Mouse (Mus musculus) kidney, postnatal 14 days (tissue): ENCODE results near the gene Sesn2.
A peak's percentile ranks its signal among the peaks of the same experiment; 100 is the strongest.
"Not testable (repeated sequence)": the region's sequence is repeated elsewhere in the genome, so short reads cannot be mapped to it uniquely, and the experiment has no call there.

Source experiments
- DNase-seq: peaks from one replicate; pipeline ENCODE4 v3.0.0; 2022; ENCODE audit warnings: mixed read lengths

Gene Sesn2

DNA sequence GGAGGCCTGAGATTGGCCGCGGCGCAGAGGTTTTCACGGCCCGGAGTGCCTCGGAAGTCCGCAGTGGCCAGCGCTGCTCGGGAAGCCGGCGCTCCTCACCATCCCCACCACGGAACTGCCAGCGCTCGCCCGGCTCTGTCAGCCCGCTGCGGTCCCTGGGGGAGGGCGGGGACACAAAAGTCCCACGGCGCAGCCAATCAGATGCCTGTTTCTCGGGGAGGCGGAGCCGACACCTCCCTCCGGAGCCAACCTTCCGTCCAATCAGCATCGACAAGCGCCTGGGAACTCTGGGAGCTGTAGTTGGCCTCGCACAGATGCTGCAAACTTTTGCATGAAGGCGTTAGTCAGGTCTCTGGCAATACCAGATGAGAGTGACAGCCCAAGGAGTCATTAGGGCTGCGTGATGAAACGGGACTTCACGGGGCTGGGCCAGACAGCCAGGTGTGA is at the start of gene Sesn2:
Gene Sesn2 (minus strand): TSS at position 150 of the 447 bp plus-strand sequence.
- peak; percentile 99 for DNase-seq

DNA sequence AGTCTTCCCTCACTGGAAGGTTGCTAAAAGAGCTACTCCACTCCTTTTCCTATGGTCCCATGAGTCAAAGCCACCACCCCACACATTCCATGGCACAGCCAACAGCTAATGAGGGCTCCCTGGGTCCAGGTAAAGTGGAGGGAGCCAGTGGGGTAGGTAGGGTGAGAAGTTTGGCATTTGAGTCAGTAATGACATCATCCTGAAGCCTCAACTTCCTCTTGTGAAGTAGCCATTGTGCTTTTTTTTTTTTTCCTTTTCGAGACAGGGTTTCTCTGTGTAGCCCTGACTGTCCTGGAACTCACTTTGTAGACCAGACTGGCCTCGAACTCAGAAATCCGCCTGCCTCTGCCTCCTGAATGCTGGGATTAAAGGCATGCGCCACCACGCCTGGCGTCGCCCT is 45.2 kb upstream of the Sesn2 start:
- not testable (repeated sequence) for DNase-seq

- no peak for DNase-seq
These were observed 44.4 kb upstream of the Sesn2 start for GRCm38 (mm10) chr4:132554653-132555052.

DNA sequence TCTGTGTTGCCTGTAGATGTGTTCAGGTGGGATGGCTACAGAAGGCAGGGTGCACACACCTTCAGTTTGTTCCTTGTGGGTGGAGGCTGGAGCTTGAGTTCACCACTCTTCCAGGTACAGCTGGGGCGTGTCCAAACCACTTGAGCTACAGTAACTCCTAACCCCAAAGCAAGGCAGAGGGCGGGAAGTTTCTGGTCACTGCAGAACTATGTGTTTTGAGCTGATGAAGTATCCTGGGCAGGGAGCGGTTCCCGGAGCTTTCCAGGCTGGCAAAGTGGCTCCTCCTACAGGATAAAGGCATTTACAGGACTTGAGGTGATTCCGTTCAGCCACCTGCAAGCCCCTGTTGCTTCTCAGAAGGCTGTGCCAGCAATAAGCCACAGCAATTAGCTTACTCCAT is 43.9 kb upstream of the Sesn2 start:
- DNase-seq: no peak

DNA sequence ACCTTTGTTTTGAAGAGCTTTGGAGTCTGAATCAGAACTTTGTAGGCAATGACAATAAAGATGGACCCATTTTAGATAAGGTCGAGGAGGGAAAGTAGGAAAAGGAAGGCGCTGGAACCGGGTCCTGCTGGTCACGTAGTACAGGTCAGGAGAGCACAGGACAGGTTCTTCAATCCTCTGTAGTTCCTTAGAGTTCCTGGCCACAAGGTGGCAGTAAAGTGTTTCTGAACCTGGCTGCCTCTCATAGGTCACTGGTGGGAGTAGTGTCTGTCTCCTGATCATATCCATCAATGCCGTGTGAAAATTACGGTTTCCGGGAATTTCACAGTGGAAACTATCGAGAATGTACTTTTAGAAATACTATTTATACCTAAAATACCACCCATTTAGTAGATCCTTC is 35.5 kb upstream of the Sesn2 start:
- peak; percentile 86 for DNase-seq

DNA sequence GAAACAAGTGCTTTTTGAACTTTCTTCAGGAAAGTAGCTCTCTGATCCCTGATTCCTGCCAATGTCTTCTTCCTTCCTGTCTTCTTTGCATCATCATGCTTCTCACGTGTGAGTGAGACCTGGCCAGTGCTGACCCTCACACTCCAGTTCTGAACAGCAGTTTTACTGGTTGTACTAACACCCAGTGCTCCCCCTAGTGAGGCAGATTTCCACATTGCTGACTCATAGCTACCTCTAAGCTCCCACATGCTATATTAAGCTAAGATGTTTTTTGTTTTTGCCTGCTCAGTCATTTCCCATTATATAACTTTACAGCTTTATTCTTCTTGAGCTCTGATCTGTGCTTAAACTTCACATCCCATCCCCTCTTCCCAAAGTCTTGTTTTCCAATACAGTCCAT is 32.4 kb upstream of the Sesn2 start:
- no peak for DNase-seq

- no peak for DNase-seq
These were observed 31.1 kb upstream of the Sesn2 start for GRCm38 (mm10) chr4:132541413-132541812.

- DNase-seq: no peak
These were observed 29.2 kb upstream of the Sesn2 start for GRCm38 (mm10) chr4:132539481-132539880.

GRCm38 (mm10) chr4:132535406-132536121 is 25.3 kb upstream of the Sesn2 start, which contains the start of gene Dnajc8:
TSS of gene Dnajc8 (plus strand) at chr4:132535550.
- DNase-seq: peak; percentile 97

GRCm38 (mm10) chr4:132532981-132533916 is 22.9 kb upstream of the Sesn2 start, which contains the start of gene Atpif1:
TSS of gene Atpif1 (minus strand) at chr4:132533659.
- peak; percentile 94 for DNase-seq

- peak; percentile 75 for DNase-seq
These were observed 22.2 kb upstream of the Sesn2 start for GRCm38 (mm10) chr4:132532496-132532895.

DNA sequence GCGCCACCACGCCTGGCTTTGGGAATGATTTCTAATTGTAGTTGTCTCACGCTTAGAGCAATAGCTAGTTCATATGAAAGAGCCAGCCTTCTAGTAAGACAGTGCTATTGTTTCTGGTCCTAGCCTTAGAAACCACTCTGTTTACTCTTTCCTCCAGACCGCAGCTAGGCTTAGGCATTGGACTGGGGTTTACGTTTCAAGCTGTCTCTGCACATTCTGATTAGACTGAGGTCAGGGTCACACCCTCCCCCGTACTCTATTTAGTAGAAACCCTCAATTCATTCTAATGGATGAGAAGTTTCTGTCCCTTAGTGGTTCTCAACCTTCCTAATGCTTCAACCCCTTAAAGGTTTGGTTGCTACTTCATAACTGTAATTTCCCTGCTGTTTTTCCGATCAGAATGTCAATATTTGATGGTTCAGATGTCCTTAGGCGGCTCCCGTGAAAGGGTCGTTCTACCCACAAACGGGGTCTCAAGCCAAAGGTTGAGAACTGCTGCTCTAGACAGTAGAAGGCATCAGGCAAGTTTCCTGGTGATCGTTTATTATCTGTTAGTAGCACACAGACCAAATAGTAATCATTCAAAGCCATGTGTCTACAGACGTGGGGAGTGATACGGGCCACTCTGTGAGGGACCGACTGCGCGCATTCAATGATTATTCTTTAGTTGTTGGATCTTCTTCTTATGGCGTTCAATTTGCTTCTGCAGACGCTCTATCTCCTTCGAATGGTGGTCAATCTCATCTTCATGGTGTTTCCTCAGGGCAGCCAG is 19.9 kb upstream of the Sesn2 start:
- DNase-seq: no peak

- peak; percentile 54 for DNase-seq
These were observed 19.0 kb upstream of the Sesn2 start for GRCm38 (mm10) chr4:132529344-132529743.

DNA sequence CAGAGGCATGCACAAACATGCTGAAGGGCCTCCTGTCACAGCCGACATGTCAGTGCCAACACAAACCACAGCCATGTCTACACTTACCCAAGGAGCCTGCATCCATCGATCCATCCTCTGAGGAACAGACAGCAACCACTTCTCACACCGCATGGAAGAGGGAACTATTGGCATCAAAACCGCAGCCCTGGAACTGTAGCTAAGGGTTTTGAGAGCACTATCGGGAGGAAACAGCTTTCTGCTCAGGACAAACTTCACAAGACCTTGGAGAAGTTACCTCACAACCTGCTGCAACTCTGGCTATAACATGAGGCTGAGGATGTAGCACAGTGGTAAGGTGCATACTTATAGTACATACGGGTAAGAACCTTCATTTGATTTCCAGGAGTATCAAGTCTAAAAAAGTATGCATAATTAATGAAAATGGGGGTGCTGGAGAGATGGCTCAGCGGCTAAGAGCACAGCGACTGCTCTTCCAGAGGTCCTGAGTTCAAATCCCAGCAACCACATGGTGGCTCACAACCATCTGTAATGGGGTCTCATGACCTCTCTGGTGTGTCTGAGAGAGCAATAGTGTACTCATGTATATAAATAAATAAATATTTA is 17.7 kb upstream of the Sesn2 start:
- DNase-seq: no peak

DNA sequence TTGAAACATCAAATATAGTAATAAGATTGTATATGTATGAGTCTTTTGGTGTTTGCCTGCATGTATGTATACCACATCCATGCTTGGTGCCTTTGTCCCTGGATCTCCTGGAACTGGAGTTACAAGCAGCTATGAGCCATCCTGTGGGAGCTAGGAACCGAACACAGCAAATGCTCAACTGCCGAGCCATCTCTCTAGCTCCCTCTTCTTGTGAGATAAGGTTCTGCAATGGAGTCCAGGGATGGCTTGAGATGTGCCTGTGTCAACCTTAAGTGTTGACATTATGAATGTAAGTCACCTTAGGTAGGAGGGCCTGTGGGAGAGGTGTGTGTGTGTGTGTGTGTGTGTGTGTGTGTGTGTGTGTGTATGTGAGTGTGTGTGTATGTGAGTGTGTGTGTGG is 16.4 kb upstream of the Sesn2 start:
- no peak for DNase-seq

- no peak for DNase-seq
These were observed 14.5 kb upstream of the Sesn2 start for GRCm38 (mm10) chr4:132524808-132525207.

DNA sequence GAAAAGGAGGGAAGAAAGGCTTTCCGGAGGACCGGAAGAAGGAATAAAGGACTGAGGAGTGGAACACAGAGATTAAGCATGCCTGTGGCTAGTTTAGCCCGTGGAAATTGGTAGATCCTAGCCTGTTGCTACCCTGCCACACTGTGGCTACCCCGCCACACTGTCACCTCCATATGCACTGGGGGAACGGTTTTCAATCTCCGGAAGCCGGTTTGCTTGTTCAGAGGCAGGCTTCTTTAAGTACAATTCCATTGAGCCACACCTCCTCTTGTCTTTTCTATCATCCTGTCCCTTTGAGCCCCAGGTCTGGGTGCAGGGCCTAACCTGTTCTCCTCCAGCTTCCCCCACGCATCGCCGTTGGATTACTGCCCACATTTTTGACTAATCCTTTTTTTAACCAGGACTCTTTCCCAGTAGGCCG is 14.0 kb upstream of the Sesn2 start:
- DNase-seq: no peak

- DNase-seq: no peak
These were observed 8.9 kb upstream of the Sesn2 start for GRCm38 (mm10) chr4:132519188-132519587.

DNA sequence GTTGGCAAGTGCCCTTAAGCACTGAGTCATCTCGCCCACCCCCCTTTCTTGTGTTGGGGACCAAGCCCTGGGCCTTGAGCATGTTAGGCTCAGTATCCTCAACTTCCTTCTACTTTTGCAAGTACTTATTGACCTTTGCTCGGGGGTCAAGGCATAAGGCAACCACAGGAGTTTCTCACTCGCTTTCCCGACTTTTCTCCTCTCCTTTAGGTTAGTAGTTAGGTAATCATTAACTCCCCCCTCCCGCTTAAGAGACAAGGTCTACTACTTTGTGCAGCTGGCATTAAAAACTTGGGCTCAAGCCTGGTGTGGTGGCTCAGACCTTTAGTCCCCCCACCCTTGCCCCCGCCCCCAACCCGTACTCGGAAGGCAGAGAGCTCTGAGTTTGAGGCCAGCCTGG is 7.8 kb upstream of the Sesn2 start:
- peak; percentile 80 for DNase-seq

GRCm38 (mm10) chr4:132515369-132516155 is 5.3 kb upstream of the Sesn2 start:
- peak; percentile 97 for DNase-seq

GRCm38 (mm10) chr4:132514555-132515135 is 4.3 kb upstream of the Sesn2 start:
- DNase-seq: peak; percentile 90
